Mouse (Mus musculus): ENCODE data around the gene Cmah.

Cmah gene

GRCm38 (mm10) chr13:24481615-24482295 lies 154.6 kb downstream of the Cmah start:
- peak; percentile 44 for DNase-seq (ENCODE audit: low read depth, low spot score)

GRCm38 (mm10) chr13:24483691-24484090 lies 156.5 kb downstream of the Cmah start:
- DNase-seq (ENCODE audit: low read depth, low spot score), result no peak

- no peak for DNase-seq (ENCODE audit: low read depth, low spot score)
Measured at GRCm38 (mm10) chr13:24484811-24485210, 157.6 kb downstream of the Cmah start.

GRCm38 (mm10) chr13:24485964-24486363 lies 158.8 kb downstream of the Cmah start:
- DNase-seq (ENCODE audit: low read depth, low spot score), result no peak

GRCm38 (mm10) chr13:24486403-24486802 lies 159.2 kb downstream of the Cmah start:
- DNase-seq (ENCODE audit: low read depth, low spot score), result no peak

- no peak for DNase-seq (ENCODE audit: low read depth, low spot score)
Measured at GRCm38 (mm10) chr13:24487061-24487460, 159.9 kb downstream of the Cmah start.

- no peak for DNase-seq (ENCODE audit: low read depth, low spot score)
Measured at GRCm38 (mm10) chr13:24487546-24487945, 160.3 kb downstream of the Cmah start.

GRCm38 (mm10) chr13:24488526-24489070 lies 161.4 kb downstream of the Cmah start:
- DNase-seq (ENCODE audit: low read depth, low spot score), result no peak

GRCm38 (mm10) chr13:24489515-24489914 lies 162.3 kb downstream of the Cmah start:
- DNase-seq (ENCODE audit: low read depth, low spot score), result no peak

- DNase-seq (ENCODE audit: low read depth, low spot score), result no peak
Measured at GRCm38 (mm10) chr13:24490041-24490440, 162.8 kb downstream of the Cmah start.

GRCm38 (mm10) chr13:24491101-24491500 lies 163.9 kb downstream of the Cmah start:
- no peak for DNase-seq (ENCODE audit: low read depth, low spot score)

GRCm38 (mm10) chr13:24493784-24494183 lies 166.6 kb downstream of the Cmah start:
- DNase-seq (ENCODE audit: low read depth, low spot score), result no peak

GRCm38 (mm10) chr13:24496353-24496752 lies 169.1 kb downstream of the Cmah start:
- no peak for DNase-seq (ENCODE audit: low read depth, low spot score)

- no peak for DNase-seq (ENCODE audit: low read depth, low spot score)
Measured at GRCm38 (mm10) chr13:24497001-24497400, 169.8 kb downstream of the Cmah start.

GRCm38 (mm10) chr13:24498342-24498741 lies 171.1 kb downstream of the Cmah start:
- DNase-seq (ENCODE audit: low read depth, low spot score), result no peak

- DNase-seq (ENCODE audit: low read depth, low spot score), result no peak
Measured at GRCm38 (mm10) chr13:24499505-24499904, 172.3 kb downstream of the Cmah start.

- DNase-seq (ENCODE audit: low read depth, low spot score), result no peak
Measured at GRCm38 (mm10) chr13:24501179-24501905, 174.1 kb downstream of the Cmah start.

- no peak for DNase-seq (ENCODE audit: low read depth, low spot score)
Measured at GRCm38 (mm10) chr13:24501919-24502318, 174.7 kb downstream of the Cmah start.

GRCm38 (mm10) chr13:24505812-24506211 lies 178.6 kb downstream of the Cmah start:
- no peak for DNase-seq (ENCODE audit: low read depth, low spot score)

GRCm38 (mm10) chr13:24507156-24507555 lies 180.0 kb downstream of the Cmah start:
- DNase-seq (ENCODE audit: low read depth, low spot score), result no peak

- DNase-seq (ENCODE audit: low read depth, low spot score), result no peak
Measured at GRCm38 (mm10) chr13:24508917-24509316, 181.7 kb downstream of the Cmah start.

GRCm38 (mm10) chr13:24511367-24511766 lies 184.2 kb downstream of the Cmah start:
- DNase-seq (ENCODE audit: low read depth, low spot score), result no peak

Measured in retina, adult 2 months (tissue).